Comparison of ENCODE assay signal across 31 mouse cellular contexts in genomic region chr14:123801744-123802143, GRCm38 (mm10).
A peak's percentile ranks its signal among the peaks of the same experiment; 100 is the strongest.
DNase-seq lines count a peak whose midpoint lies in the region; ATAC-seq and TF ChIP-seq lines count a peak whose summit lies in the region.
"Had no signal": no experiment of that assay in that cellular context is flagged by ENCODE, and none has a peak within 500 bp of the region (broad histone marks: within the 10 kb centered on the region; RNA-seq: fewer than 3 reads in every experiment).

No protein-coding gene starts in this region.

- no peak for ATAC-seq in forebrain, embryonic 11.5 days (replicated peaks; ENCODE audit: low FRiP score)
- no peak for ATAC-seq in forebrain, postnatal 0 days
- 0 out of 2 replicates have a peak, but pooled peaks have one; percentile 23 for ATAC-seq in heart, embryonic 16.5 days (replicated peaks; ENCODE audit: extremely low read depth, insufficient read depth, low FRiP score)
- ATAC-seq in neural tube, embryonic 15.5 days (ENCODE audit: low FRiP score) = no peak
- ATAC-seq: activated CD4-positive, CD25-positive, alpha-beta regulatory T cell, adult 4 months; CD4-positive, CD25-positive, alpha-beta regulatory T cell, adult 4 months; hindbrain, postnatal 0 days; intestine, embryonic 15.5 days; midbrain, embryonic 15.5 days had no signal

- no peaks in the 10 kb centered on the region for H3K36me3 ChIP-seq in forebrain, embryonic 11.5 days (ENCODE audit: control insufficient read depth, insufficient read depth, low read length)
- no peaks in the 10 kb centered on the region for H3K36me3 ChIP-seq in forebrain, postnatal 0 days (ENCODE audit: insufficient read depth)
- H3K36me3 ChIP-seq in heart, embryonic 16.5 days (ENCODE audit: control insufficient read depth, insufficient read depth) = no peaks in the 10 kb centered on the region
- no peaks in the 10 kb centered on the region for H3K36me3 ChIP-seq in neural tube, embryonic 15.5 days
- H3K36me3 ChIP-seq: forebrain, embryonic 12.5 days; hindbrain, embryonic 12.5 days; intestine, embryonic 15.5 days; midbrain, embryonic 15.5 days had no signal

- H3K27ac ChIP-seq in forebrain, embryonic 11.5 days (ENCODE audit: low read depth, low read length) = no peak overlapping the region
- no peak overlapping the region for H3K27ac ChIP-seq in forebrain, postnatal 0 days (ENCODE audit: low read depth, low read length)
- H3K27ac ChIP-seq in heart, embryonic 16.5 days (ENCODE audit: low read length) = no peak overlapping the region
- no peak overlapping the region for H3K27ac ChIP-seq in neural tube, embryonic 15.5 days (replicated peaks)
- H3K27ac ChIP-seq: forebrain, embryonic 12.5 days; hindbrain, embryonic 12.5 days; hindbrain, postnatal 0 days; intestine, embryonic 15.5 days; kidney, postnatal 0 days; liver, embryonic 14.5 days; macrophage; midbrain, embryonic 15.5 days had no signal

- TF ChIP-seq CTCF in forebrain, postnatal 0 days (IDR thresholded peaks at IDR 0.05; ENCODE audit: low read depth) = no peak

- H3K4me1 ChIP-seq in forebrain, embryonic 11.5 days (replicated peaks; ENCODE audit: control insufficient read depth, insufficient read depth, low read length) = no peaks in the 10 kb centered on the region
- no peaks in the 10 kb centered on the region for H3K4me1 ChIP-seq in forebrain, postnatal 0 days (ENCODE audit: insufficient read depth)
- no peaks in the 10 kb centered on the region for H3K4me1 ChIP-seq in heart, embryonic 16.5 days (ENCODE audit: control insufficient read depth, insufficient read depth, low read length)
- no peaks in the 10 kb centered on the region for H3K4me1 ChIP-seq in neural tube, embryonic 15.5 days
- H3K4me1 ChIP-seq: forebrain, embryonic 12.5 days; hindbrain, embryonic 12.5 days; intestine, embryonic 15.5 days; midbrain, embryonic 15.5 days had no signal

- no peak overlapping the region for H3K9ac ChIP-seq in forebrain, embryonic 11.5 days (ENCODE audit: low read length)
- H3K9ac ChIP-seq in forebrain, postnatal 0 days = no peak overlapping the region
- H3K9ac ChIP-seq in heart, embryonic 16.5 days (ENCODE audit: low read length) = no peak overlapping the region
- H3K9ac ChIP-seq in neural tube, embryonic 15.5 days (replicated peaks) = no peak overlapping the region
- H3K9ac ChIP-seq: forebrain, embryonic 12.5 days; hindbrain, embryonic 12.5 days; intestine, embryonic 15.5 days; liver, embryonic 14.5 days; midbrain, embryonic 15.5 days had no signal

- peak; percentile 41 for DNase-seq in forebrain, embryonic 11.5 days (ENCODE audit: low spot score)
- DNase-seq in forebrain, postnatal 0 days = no peak
- no peak for DNase-seq in heart, postnatal 25 days (ENCODE audit: low spot score)
- DNase-seq in adipocyte (ENCODE audit: low spot score) = peak; percentile 36
- peak; percentile 1 for DNase-seq in skeletal muscle tissue, adult 2 months (ENCODE audit: low read depth, low spot score)
- DNase-seq: adrenal gland, postnatal 14 days; cerebellum, adult 11 months; cerebellum, adult 9-10 months; embryo, embryonic 11 days; gastrocnemius, postnatal 10 days; kidney, adult 2 months; layer of hippocampus, postnatal 36 days; left cerebral cortex, postnatal 4 days; lung, adult 2 months; lung, postnatal 10 days; right cerebral cortex, postnatal 25 days; spleen, adult 18-20 months; thymus, postnatal 4 days had no signal

- intact Hi-C loops in heart, postnatal 25 days (cut with DNase I) = no loop called here

- no peaks in the 10 kb centered on the region for H3K27me3 ChIP-seq in forebrain, embryonic 11.5 days (ENCODE audit: control insufficient read depth, insufficient read depth, low read length)
- H3K27me3 ChIP-seq in forebrain, postnatal 0 days (ENCODE audit: insufficient read depth, low read length) = no peaks in the 10 kb centered on the region
- H3K27me3 ChIP-seq in heart, embryonic 16.5 days (ENCODE audit: control insufficient read depth, insufficient read depth, low read length) = no peaks in the 10 kb centered on the region
- no peaks in the 10 kb centered on the region for H3K27me3 ChIP-seq in neural tube, embryonic 15.5 days (replicated peaks)
- H3K27me3 ChIP-seq: forebrain, embryonic 12.5 days; hindbrain, embryonic 12.5 days; intestine, embryonic 15.5 days; midbrain, embryonic 15.5 days had no signal

- no peak overlapping the region for H3K4me2 ChIP-seq in forebrain, embryonic 11.5 days (ENCODE audit: low read depth, low read length, severe bottlenecking)
- H3K4me2 ChIP-seq in forebrain, postnatal 0 days (ENCODE audit: low read depth) = no peak overlapping the region
- H3K4me2 ChIP-seq in heart, embryonic 16.5 days (ENCODE audit: low read depth, low read length) = no peak overlapping the region
- H3K4me2 ChIP-seq in neural tube, embryonic 15.5 days = no peak overlapping the region
- H3K4me2 ChIP-seq: forebrain, embryonic 12.5 days; hindbrain, embryonic 12.5 days; intestine, embryonic 15.5 days; midbrain, embryonic 15.5 days had no signal

- no peak overlapping the region for H3K4me3 ChIP-seq in forebrain, embryonic 11.5 days (ENCODE audit: low read depth, low read length)
- no peak overlapping the region for H3K4me3 ChIP-seq in forebrain, postnatal 0 days (ENCODE audit: low read depth, low read length)
- H3K4me3 ChIP-seq in heart, embryonic 16.5 days (ENCODE audit: low read length) = no peak overlapping the region
- no peak overlapping the region for H3K4me3 ChIP-seq in neural tube, embryonic 15.5 days (replicated peaks)
- H3K4me3 ChIP-seq: erythroblast, embryonic 14.5 days; forebrain, embryonic 12.5 days; hindbrain, embryonic 12.5 days; intestine, embryonic 15.5 days; midbrain, embryonic 15.5 days had no signal

- H3K9me3 ChIP-seq in forebrain, embryonic 11.5 days (ENCODE audit: control insufficient read depth, low read length) = no peaks in the 10 kb centered on the region
- no peaks in the 10 kb centered on the region for H3K9me3 ChIP-seq in forebrain, postnatal 0 days (ENCODE audit: low read length)
- no peaks in the 10 kb centered on the region for H3K9me3 ChIP-seq in heart, embryonic 16.5 days (replicated peaks; ENCODE audit: control insufficient read depth, low read length)
- H3K9me3 ChIP-seq in neural tube, embryonic 15.5 days (replicated peaks) = no peaks in the 10 kb centered on the region
- H3K9me3 ChIP-seq: forebrain, embryonic 12.5 days; hindbrain, embryonic 12.5 days; intestine, embryonic 15.5 days; midbrain, embryonic 15.5 days had no signal

Comparison
In these comparisons a context has a peak if more than half of its experiments do, and no peak if none do; other contexts are left out.
1. DNase-seq: peak in forebrain, embryonic 11.5 days (single experiment), adipocyte (single experiment) and skeletal muscle tissue, adult 2 months (single experiment); none in forebrain, postnatal 0 days (single experiment) and heart, postnatal 25 days (single experiment).